Mouse (Mus musculus): Measurements from ENCODE around the gene Slc1a5.

- TF ChIP-seq EP300 (IDR thresholded peaks at IDR 0.05; ENCODE audit: low read depth) (peak; percentile 77; the same call in 1 of the 2 replicates), CTCF (IDR thresholded peaks at IDR 0.05; ENCODE audit: low read depth) (no peak)
Observed at GRCm38 (mm10) chr7:16755362-16756017, 25.6 kb upstream of the Slc1a5 start.

All from heart, postnatal 0 days (tissue).